Mouse (Mus musculus): Measurements from ENCODE around the gene Fam114a1. TPM values are rescaled to one million over a fixed set of nuclear protein-coding genes. Genes with fewer than 3 reads are reported as not detected.

The Fam114a1 gene
- 5.7 and 6.4 TPM in 2 replicates for polyA plus RNA-seq (2021; fragmentation: Nextera tagmentation)
- long read RNA-seq, experiment 1, transcript Fam114a1-201 (14 exons, 2,938 nt): major isoform, 25 of 33 reads
- long read RNA-seq, experiment 1, partial matches to known transcripts: 5 of 33 reads
- long read RNA-seq, experiment 1, other reads (novel, unspliced or antisense): 3 of 33 reads
- long read RNA-seq, experiment 2, partial matches to known transcripts: 3 of 7 reads
- long read RNA-seq, experiment 2, other reads (novel, unspliced or antisense): 1 of 7 reads

GRCm38 (mm10) chr5:64969861-64970771, at the start of gene Fam114a1:
Gene Fam114a1 (plus strand): TSS chr5:64970071.

GRCm38 (mm10) chr5:64959843-64960230, 10.0 kb upstream of the Fam114a1 start, which contains the start of gene Tlr6:
Gene Tlr6 (minus strand): TSS chr5:64960097.

Other genes starting within 250 kb of the Fam114a1 start
- gene Klf3, start 166.7 kb upstream of the Fam114a1 start, polyA plus RNA-seq (2021; fragmentation: Nextera tagmentation): 6.0 and 19.0 TPM in 2 replicates
- gene Tlr1, start 36.5 kb upstream of the Fam114a1 start, polyA plus RNA-seq (2021; fragmentation: Nextera tagmentation): 0.14 and 0.20 TPM in 2 replicates
- 0.17 and 0.39 TPM in 2 replicates for gene Tlr6, start 10.0 kb upstream of the Fam114a1 start, polyA plus RNA-seq (2021; fragmentation: Nextera tagmentation)
- gene Tmem156, start 122.1 kb downstream of the Fam114a1 start, polyA plus RNA-seq (2021; fragmentation: Nextera tagmentation): 0.40 TPM in 1 of 2 replicates, not detected in the other
- gene Klhl5, start 137.5 kb downstream of the Fam114a1 start, polyA plus RNA-seq (2021; fragmentation: Nextera tagmentation): 12.1 and 12.3 TPM in 2 replicates
- gene Wdr19, start 229.6 kb downstream of the Fam114a1 start, polyA plus RNA-seq (2021; fragmentation: Nextera tagmentation): 6.6 and 7.2 TPM in 2 replicates

All from left cerebral cortex, adult 6 months (tissue).